Mouse (Mus musculus) hindbrain, embryonic 11.5 days (tissue): Measurements from ENCODE around the gene Nedd8. TPM values are rescaled to one million over a fixed set of nuclear protein-coding genes. Genes with fewer than 3 reads are reported as not detected.
A peak's percentile ranks its signal among the peaks of the same experiment; 100 is the strongest.

ENCODE experiments used
- ATAC-seq: fragments of 200-750 bp; cut with Nextera tagmentation; 2 replicates; pipeline ENCODE4 v1.8.0; 2017; ENCODE audit warnings: mild to moderate bottlenecking, moderate TSS enrichment, moderate library complexity; ENCODE audit not compliant: low FRiP score
- DNase-seq: peaks from one replicate; pipeline ENCODE4 v3.0.0-alpha.2; 2015; ENCODE audit warnings: low spot score
- H3K27ac ChIP-seq: fragments of 300-500 bp; sonication (generic); 2 replicates; pipeline ENCODE4 v1.5.1; 2014; ENCODE audit warnings: mild to moderate bottlenecking, low read depth, low read length
- H3K27me3 ChIP-seq: fragments of 300-500 bp; sonication (generic); 2 replicates; pipeline ENCODE4 v1.6.1; 2014; ENCODE audit warnings: mild to moderate bottlenecking, low read length, moderate library complexity, mixed read lengths; ENCODE audit not compliant: control insufficient read depth, insufficient read depth
- H3K36me3 ChIP-seq: fragments of 300-500 bp; sonication (generic); 2 replicates; pipeline ENCODE4 v1.6.1; 2014; ENCODE audit warnings: mild to moderate bottlenecking, low read length, moderate library complexity, mixed read lengths; ENCODE audit not compliant: control insufficient read depth, insufficient read depth
- H3K4me1 ChIP-seq: fragments of 300-500 bp; sonication (generic); replicated peaks from 2 replicates; pipeline ENCODE4 v1.6.1; 2014; ENCODE audit warnings: low read length, mixed read lengths; ENCODE audit not compliant: control insufficient read depth, insufficient read depth
- H3K4me2 ChIP-seq: fragments of 300-500 bp; sonication (generic); replicated peaks from 2 replicates; pipeline ENCODE4 v1.6.1; 2014; ENCODE audit warnings: mild to moderate bottlenecking, low read depth, low read length
- H3K4me3 ChIP-seq: fragments of 300-500 bp; sonication (generic); 2 replicates; pipeline ENCODE4 v1.5.1; 2014; ENCODE audit warnings: low read depth, low read length
- H3K9ac ChIP-seq: fragments of 300-500 bp; sonication (generic); 2 replicates; pipeline ENCODE4 v1.6.1; 2014; ENCODE audit warnings: low read depth, low read length
- H3K9me3 ChIP-seq: fragments of 300-500 bp; sonication (generic); 2 replicates; pipeline ENCODE4 v1.6.1; 2016; ENCODE audit warnings: low read length; ENCODE audit not compliant: control insufficient read depth
- WGBS: fragments of 180-500 bp; shearing (Covaris S2); extraction: QIAGEN DNeasy Blood & Tissue Kit; methylation state at CpG from one replicate; pipeline ENCODE4 v1.1.7; 2014; 5-methylcytosine and 5-hydroxymethylcytosine counted together
- polyA plus RNA-seq: library from polyadenylated mRNA; unstranded; fragments of >200 nt; fragmentation: Nextera tagmentation; extraction: Ambion mirVana; gene quantifications from 2 replicates; pipeline ENCODE4 v1.2.1, GENCODE M21; 2014

Nedd8 gene
- polyA plus RNA-seq, 1 experiment from 2014 or later: 597 TPM

DNA sequence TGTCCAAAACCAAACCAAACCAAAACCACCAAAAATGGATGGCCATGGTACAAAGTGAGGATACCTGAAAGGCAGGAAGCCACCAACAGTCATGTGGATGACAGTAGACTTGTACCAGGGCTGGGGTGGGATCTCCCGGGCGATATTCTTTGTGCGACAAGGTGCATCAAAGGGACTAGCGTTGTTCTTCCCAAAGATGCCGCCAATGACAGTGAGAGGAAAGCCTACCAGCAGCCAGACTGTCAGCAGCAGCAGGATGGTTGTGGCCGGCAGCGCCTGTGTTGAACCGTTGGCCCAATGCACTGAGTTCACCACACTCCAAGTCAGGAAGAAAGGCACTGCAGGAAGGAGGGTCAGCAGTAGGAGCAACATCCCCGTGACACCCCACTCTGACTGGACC lies 34.1 kb downstream of the Nedd8 start, which contains the start of gene Gm49378:
Gene Gm49378 (minus strand): TSS at position 101 of the 400 bp plus-strand sequence.
- H3K9me3 ChIP-seq: no peaks in the 10 kb centered on the region
- no peaks in the 10 kb centered on the region for H3K27me3 ChIP-seq
- DNase-seq (no peak), ATAC-seq (no peak)
- H3K4me3 ChIP-seq: no peak within 1 kb of the TSS
- no peak within 1 kb of the TSS for H3K4me2 ChIP-seq
- peaks cover 5% of the 10 kb centered on the region for H3K36me3 ChIP-seq
- WGBS: 97% methylated on average over 9 of the region's 9 CpGs
- no peak within 1 kb of the TSS for H3K27ac ChIP-seq
- peaks cover 3% of the 10 kb centered on the region for H3K4me1 ChIP-seq
- H3K9ac ChIP-seq: no peak within 1 kb of the TSS

DNA sequence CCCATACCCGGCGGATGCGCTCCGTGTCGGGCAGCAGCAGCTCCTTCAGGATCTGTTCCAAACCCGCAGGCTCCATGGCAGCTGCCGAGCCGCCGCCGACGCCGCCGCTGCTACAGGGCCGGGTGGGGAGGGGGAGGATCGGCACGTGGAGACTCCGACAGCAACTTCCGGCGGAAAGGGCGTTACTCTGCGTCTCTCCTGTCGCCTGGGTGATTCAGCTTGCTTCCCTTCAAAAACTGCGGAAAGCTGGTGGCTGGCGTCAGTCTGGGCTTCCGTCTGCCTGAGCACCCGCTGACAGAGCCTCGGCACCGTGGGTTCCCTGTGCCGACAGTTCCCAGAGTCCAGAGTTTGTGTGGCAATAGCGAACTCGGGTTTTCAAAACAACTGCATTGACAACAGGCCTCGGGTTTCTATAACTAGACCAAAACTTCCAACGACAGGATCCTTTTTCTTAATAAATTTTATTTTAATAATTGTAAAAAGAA lies 36.4 kb downstream of the Nedd8 start, which contains the start of gene Ipo4:
Gene Ipo4 (minus strand): TSS at position 435 of the 485 bp plus-strand sequence.
- peaks cover 9% of the 10 kb centered on the region for H3K36me3 ChIP-seq
- DNase-seq: peak; percentile 95
- H3K9ac ChIP-seq: peak within 1 kb of the TSS; percentile 80
- H3K27ac ChIP-seq: peak within 1 kb of the TSS; percentile 69
- peaks cover 3% of the 10 kb centered on the region; the same call in 1 of the 2 replicates for H3K4me1 ChIP-seq
- peak within 1 kb of the TSS; percentile 90 for H3K4me2 ChIP-seq
- H3K27me3 ChIP-seq: no peaks in the 10 kb centered on the region
- H3K4me3 ChIP-seq: peak within 1 kb of the TSS; percentile 67
- peak; percentile 88 for ATAC-seq
- 2% methylated on average over 33 of the region's 33 CpGs for WGBS
- H3K9me3 ChIP-seq: no peaks in the 10 kb centered on the region

DNA sequence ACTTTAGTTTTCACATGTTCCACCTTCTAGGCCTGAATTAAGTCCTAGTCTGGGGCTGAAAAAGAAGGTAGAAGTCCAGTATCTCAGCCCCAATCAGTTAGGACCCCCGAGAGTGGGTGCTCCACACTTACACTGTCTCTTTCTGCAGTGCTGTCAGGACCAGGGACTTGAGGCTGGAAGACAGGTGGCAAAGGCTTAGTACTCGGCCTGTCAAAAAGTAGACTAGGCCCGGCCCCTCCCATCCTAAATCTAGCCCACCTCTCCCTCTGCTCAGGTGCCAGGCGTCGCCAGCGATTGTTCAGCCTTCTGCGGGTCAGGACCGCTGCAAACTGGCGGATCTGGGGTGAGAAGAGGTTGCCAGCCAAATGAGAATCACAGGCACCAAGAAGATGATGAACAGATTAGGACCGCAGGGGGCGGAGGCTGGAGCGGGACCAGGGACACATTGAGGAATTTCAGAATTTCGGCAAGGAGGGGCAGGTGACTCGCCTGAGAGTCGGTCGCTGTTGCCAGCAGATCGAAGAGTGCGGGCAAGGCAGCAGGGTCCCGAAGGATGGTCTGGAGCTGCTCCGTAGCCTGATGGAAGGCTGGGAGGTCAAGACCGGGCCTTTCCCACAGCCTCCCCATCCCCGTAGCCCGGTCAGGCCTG lies 36.9 kb downstream of the Nedd8 start:
- peak overlapping the region; percentile 67 for H3K4me3 ChIP-seq
- peak overlapping the region; percentile 69 for H3K27ac ChIP-seq
- H3K36me3 ChIP-seq: peaks cover 13% of the 10 kb centered on the region
- H3K4me2 ChIP-seq: peak overlapping the region; percentile 90
- no peaks in the 10 kb centered on the region for H3K27me3 ChIP-seq
- H3K9me3 ChIP-seq: no peaks in the 10 kb centered on the region
- no peak for DNase-seq
- ATAC-seq: peak; percentile 77
- H3K9ac ChIP-seq: peak overlapping the region; percentile 80
- H3K4me1 ChIP-seq: peaks cover 3% of the 10 kb centered on the region; the same call in 1 of the 2 replicates
- 4% methylated on average over 23 of the region's 23 CpGs for WGBS

GRCm38 (mm10) chr14:55629312-55629711 lies 42.6 kb downstream of the Nedd8 start:
- Histone ChIP-seq H3K36me3 (peaks cover 15% of the 10 kb centered on the region), H3K9ac (no peak overlapping the region), H3K27ac (no peak overlapping the region)

GRCm38 (mm10) chr14:55628077-55628827 lies 43.7 kb downstream of the Nedd8 start:
- Histone ChIP-seq H3K27me3 (no peaks in the 10 kb centered on the region), H3K4me3 (no peak overlapping the region), H3K27ac (no peak overlapping the region), H3K36me3 (peaks cover 15% of the 10 kb centered on the region), H3K4me1 (no peaks in the 10 kb centered on the region), H3K9me3 (no peaks in the 10 kb centered on the region), H3K9ac (no peak overlapping the region), H3K4me2 (no peak overlapping the region)
- 92% methylated on average over 27 of the region's 27 CpGs for WGBS
- no peak for ATAC-seq
- no peak for DNase-seq

More at GRCm38 (mm10) chr14:55629312-55629711, 42.6 kb downstream of the Nedd8 start:
- ATAC-seq: no peak
- H3K27me3 ChIP-seq: no peaks in the 10 kb centered on the region
- no peaks in the 10 kb centered on the region for H3K4me1 ChIP-seq
- WGBS: 68% methylated on average over 5 of the region's 5 CpGs
- H3K4me2 ChIP-seq: no peak overlapping the region
- H3K4me3 ChIP-seq: no peak overlapping the region
- no peaks in the 10 kb centered on the region for H3K9me3 ChIP-seq
- peak; percentile 44 for DNase-seq

GRCm38 (mm10) chr14:55618486-55619195 lies 53.3 kb downstream of the Nedd8 start:
- no peaks in the 10 kb centered on the region for H3K4me1 ChIP-seq
- DNase-seq: no peak
- H3K4me2 ChIP-seq: peak overlapping the region; percentile 28
- H3K27me3 ChIP-seq: no peaks in the 10 kb centered on the region
- peak overlapping the region; percentile 25 for H3K4me3 ChIP-seq
- WGBS: 58% methylated on average over 22 of the region's 22 CpGs
- no peak for ATAC-seq
- no peaks in the 10 kb centered on the region for H3K9me3 ChIP-seq
- H3K27ac ChIP-seq: no peak overlapping the region
- no peaks in the 10 kb centered on the region for H3K36me3 ChIP-seq
- peak overlapping the region; percentile 7; the same call in 1 of the 2 replicates for H3K9ac ChIP-seq

- 21% methylated on average over 21 of the region's 21 CpGs for whole genome bisulfite sequencing
- H3K9ac ChIP-seq: peak within 1 kb of the TSS; percentile 7; the same call in 1 of the 2 replicates
- no peak within 1 kb of the TSS for H3K27ac ChIP-seq
- no peaks in the 10 kb centered on the region for H3K4me1 ChIP-seq
- H3K27me3 ChIP-seq: no peaks in the 10 kb centered on the region
- no peaks in the 10 kb centered on the region for H3K9me3 ChIP-seq
- ATAC-seq (peak; percentile 85), DNase-seq (peak; percentile 53)
- H3K4me2 ChIP-seq: peak within 1 kb of the TSS; percentile 28
- H3K36me3 ChIP-seq: no peaks in the 10 kb centered on the region
- H3K4me3 ChIP-seq: peak within 1 kb of the TSS; percentile 25
These were observed 54.1 kb downstream of the Nedd8 start, which contains the start of gene Rec8 for GRCm38 (mm10) chr14:55617822-55618221. Rec8 (plus strand) TSS chr14:55618037.

- DNase-seq: no peak
- Histone ChIP-seq H3K4me3 (no peak overlapping the region), H3K9ac (no peak overlapping the region), H3K27me3 (no peaks in the 10 kb centered on the region), H3K9me3 (no peaks in the 10 kb centered on the region), H3K4me2 (no peak overlapping the region), H3K4me1 (no peaks in the 10 kb centered on the region), H3K27ac (no peak overlapping the region), H3K36me3 (no peaks in the 10 kb centered on the region)
- 91% methylated on average over 2 of the region's 2 CpGs for WGBS
- no peak for ATAC-seq
These were observed 55.1 kb downstream of the Nedd8 start for GRCm38 (mm10) chr14:55616844-55617243.
